Mouse (Mus musculus) adrenal gland, adult (tissue): ENCODE measurements at regions not wholly inside any gene's neighbourhood (a gene's known extent, or its start where the extent isn't known, plus 50 kb on each side); places are given as distances from the start of the nearest gene placed in this dataset.
A peak's percentile ranks its signal among the peaks of the same experiment; 100 is the strongest.

Source experiments
- DNase-seq, 2 experiments: peaks; one replicate each; pipeline ENCODE4 v3.0.0; 2022 to 2023; ENCODE audit warnings: low spot score in 1 of 2; ENCODE audit not compliant: inconsistent age in 2 of 2

DNA sequence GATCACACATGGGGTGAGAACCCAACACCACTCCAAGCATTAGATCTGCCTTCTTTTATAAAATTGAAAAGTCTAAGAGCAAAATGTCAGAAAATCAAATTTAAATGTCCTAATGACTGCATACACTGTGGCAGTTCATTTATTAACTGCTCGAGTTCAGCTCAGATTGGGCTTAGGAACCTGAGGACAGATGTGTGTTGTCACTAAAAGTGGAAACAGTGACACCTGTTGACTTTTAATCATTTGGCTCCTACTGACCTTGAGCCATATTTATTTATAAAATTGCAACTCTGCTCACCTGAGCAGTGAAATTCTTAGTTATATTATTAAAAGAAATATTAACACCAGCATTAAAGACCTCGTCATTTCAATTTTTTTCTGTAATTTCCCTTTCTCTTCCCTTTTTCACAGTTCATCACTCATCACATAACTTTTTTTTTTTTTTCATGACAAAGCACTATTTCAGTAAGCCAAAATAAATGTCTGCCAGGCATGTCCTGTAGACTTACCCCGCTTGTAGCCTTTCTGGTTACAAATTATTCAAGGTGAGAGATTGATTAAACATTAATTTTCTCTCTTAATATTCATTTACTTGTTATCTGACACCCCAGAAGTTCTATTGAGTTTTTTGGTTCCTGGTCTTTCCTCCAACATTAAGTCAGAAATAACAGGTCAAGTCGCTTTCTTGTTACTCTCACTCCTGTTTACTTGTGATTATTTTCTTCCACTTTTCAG, 274.2 kb upstream of the Tet2 start:
- DNase-seq = no peak

DNA sequence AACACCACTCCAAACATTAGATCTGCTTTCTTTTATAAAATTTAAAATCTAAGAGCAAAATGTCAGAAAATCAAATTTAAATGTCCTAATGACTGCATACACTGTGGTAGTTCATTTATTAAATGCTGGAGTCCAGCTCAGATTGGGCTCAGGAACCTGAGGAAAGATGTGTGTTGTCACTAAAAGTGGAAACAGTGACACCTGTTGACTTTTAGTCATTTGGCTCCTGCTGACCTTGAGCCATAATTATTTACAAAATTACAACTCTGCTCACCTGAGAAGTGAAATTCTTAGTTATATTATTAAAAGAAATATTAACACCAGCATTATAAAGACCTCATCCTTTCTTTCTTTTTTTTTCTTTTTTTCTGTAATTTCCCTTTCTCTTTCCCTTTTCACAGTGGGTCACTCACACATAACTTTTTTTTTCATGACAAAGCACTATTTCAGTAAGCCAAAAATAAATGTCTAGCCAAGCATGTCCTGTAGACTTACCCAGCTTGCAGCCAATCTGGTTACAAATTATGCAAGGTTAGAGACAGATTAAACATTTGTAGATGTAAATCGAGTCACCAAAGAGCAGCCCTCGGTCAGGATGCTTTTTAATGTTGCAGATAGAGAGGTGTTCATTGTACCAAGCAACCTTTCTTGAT, 288.9 kb upstream of the Tet2 start:
- DNase-seq = no peak

DNA sequence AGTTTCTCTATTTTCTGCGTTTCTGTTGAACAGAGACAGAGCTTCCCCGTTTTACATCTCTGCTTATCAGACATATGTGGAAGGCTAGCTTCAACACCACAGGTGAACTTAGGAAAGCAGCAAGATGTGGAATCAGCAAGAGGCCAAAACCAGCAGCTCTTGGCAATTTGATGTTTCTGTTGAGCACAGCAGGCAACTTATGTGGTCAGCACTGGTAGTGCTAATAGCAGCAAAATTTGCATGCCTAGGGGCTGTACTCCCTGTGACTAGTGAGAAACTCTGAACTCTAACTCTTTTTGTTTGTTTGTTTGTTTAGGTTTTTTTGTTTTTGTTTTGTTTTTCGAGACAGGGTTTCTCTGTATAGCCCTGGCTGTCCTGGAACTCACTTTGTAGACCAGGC, 289.5 kb upstream of the Tet2 start:
- DNase-seq = no peak

DNA sequence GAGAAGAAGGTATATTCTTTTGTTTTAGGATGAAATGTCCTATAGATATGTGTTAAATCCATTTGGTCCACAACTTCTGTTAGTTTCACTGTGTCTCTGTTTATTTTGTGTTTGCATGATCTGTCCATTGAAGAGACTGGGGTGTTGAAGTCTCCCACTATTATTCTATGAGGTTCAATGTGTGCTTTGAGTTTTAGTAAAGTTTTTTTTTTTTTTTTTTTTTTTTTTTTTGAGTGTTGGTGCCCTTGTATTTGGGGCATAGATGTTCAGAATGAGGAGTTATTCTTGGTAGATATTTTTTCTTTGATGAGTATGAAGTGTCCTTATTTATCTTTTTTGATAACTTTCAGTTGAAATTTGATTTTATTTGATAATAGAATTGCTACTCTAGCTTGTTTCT, 301.4 kb upstream of the Tet2 start:
- no peak for DNase-seq

DNA sequence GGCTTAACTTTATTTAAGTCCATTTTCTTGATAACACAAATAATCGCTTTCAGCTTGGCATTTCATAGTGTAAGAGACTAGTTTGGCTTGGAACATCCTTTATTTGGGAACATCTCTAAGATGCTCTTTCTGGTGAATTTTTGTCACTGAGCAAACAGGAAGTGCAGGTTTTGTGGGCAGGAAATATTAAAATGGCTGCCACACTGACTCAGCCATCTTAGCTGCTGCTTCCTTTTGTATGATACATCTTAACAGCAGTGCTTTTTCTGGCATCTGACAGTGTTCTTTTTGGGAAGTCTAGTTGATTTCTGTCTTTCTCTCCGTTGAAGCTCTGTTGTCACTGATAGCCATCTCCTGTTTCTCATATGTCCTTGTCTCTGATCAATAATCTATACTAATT, 329.4 kb upstream of the Tet2 start:
- peak in 1 of 2 experiments; percentile 11 for DNase-seq

DNA sequence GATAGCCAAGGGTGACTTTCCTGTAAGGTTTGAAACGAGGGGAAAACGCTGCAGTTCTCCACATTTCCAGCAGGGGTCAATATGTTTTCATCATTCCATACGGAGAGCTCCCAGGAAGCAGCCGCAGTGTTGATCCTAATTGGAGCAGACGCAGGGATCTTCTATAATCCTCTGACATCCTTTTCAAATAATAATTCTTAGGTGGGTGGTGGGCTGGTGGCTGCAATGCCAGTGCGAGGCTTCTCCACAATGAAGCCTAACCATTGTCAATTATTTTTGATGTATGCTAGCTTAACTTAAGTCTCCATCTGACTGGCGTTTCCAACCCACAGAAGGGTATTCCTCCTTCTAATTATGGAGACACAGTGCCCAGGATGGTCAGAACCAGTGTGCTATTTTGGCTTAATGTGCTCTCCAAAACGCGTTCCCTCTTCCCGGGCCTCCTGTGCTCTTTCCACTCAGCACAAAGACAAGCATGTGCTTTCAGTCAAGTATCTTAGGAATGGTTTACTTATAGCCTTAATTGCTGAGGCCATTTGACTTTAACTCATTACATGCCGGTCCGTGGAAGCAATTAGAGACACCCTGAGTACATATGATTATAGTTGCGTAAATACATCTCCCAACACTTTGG, 331.6 kb upstream of the Tet2 start:
- DNase-seq = peak; percentile 71 to 94

DNA sequence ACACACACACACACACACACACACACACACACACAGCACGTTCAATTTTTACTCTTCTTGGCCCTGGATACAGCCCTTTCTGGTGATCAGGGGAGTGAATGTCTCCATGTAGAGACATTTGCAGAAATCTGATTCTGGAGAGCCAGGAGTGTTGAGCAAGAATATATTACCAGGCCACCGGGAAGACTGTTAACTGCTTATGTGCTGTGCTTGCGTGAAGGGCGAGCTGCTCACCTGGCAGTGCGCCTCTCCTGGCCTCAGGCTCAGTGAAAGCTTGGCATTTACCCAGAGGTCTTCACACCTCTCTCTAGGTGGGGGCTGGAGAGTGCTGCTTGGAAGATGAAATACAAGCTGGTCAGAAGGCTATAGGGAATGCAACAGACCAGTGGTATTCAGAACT, 332.4 kb upstream of the Tet2 start:
- peak in 1 of 2 experiments; percentile 38 for DNase-seq

DNA sequence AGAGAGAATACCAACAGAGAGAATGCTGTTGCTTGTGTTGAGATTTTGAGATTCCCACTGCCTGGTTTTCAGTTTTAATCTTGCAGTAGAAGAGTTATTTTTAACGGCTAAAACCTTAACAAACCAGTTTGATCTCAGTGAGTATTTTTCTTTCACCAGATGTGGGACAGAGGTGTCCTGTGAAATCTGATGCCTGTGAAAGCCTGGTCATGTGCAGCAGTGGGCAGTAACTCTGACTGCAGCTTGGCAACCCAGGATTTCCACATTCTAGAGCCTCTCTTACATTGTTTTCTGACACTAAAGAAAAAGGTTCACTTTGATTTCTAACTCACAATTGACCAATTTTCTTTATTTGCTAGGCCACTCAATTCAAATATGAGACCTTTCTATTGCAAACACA, 335.7 kb upstream of the Tet2 start:
- DNase-seq = peak in 1 of 2 experiments; percentile 5

DNA sequence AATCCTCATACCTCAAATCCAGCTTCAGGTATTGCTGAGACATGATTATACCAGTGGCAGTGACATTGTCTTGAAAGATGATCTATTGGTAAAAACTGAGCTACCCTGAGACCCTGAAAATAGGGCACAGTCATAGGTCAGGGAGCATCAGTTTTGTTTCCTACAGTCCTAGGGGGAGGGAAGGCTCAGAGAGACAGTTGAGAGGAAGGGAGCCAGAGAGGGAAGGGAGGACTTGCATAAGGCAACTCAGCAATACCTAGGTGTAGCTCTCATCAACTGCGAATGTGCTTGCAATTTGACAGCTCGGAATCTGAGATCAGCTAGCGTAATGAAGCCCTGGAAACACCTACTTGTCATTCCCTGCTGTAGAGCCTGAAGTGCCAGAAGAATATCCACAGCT, 334.4 kb upstream of the Cxxc4 start:
- no peak for DNase-seq

DNA sequence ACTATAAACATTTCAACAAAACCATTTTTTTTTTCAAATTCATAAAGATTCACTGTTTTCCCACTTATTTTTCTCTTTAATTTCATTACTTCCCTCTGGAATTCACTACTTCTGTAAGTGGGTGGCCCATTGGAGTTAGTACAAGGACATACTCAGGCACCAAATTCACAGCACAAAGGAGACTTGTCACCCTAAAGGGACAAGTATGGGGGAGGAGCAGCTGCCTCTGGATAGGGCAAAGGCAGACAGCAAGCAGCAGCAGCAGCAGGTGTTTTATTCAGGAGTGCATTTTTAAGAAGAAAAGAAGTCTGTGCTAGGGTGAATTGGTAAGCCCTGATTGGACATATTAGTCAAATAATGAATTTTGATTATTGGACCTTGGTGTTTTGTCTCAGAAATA, 314.1 kb upstream of the Cxxc4 start:
- no peak for DNase-seq

DNA sequence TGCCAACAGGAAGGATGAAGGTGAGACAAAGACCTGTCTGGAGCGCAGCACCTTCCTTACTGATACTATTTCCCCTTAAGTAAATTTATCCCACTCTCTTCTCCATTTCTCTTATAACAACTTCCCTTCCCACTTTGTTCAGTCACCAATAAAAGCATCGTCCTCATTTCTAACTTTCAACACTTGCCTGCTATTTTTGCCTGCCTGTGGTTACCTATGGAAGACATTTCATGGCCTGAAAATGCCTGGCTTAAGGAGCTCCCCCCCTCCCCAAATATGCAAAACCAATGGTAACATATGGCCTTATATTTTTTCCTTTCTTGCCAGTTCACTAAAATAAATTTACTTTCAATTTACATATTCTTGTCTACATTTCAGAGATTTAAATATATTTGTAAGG, 271.0 kb upstream of the Cxxc4 start:
- DNase-seq = no peak

DNA sequence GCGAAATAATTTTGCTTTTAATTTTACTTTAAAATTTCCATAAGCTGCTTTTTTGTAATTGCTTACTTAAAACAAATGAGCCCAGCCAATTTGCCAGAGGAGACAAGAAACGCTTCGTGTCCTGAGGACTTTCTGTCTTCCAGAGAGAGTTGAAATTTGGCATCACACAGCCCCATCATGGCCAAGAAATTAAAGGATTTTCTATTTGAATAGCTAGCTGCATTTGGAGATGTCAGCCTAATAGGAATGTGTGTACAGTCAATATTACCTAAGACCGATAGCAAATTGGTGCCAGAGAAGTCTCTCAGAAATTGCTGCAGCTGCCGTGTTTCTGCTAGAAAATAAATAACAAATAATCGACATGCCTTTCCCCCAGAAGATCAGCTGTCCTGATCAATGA, 268.1 kb upstream of the Cxxc4 start:
- no peak for DNase-seq

DNA sequence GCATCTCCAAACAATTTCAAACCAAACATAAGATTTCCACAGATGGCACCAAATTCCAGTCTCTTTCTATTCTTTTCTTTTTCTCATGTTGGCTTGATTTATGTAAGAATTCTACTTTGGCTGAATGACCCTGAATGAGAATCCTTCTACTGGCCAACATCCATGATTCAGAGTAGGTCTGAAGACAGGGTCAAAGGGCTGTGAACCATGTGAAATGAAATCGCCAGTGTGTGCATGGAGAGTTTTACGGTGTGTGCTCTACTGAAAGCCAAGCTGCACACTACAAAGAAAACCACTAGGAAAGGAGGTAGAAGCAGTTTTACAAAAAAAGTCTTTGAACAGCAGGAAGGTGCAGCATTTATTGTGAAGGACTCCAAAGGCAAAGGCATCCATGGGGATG, 263.5 kb upstream of the Cxxc4 start:
- DNase-seq = peak; percentile 10 to 62

DNA sequence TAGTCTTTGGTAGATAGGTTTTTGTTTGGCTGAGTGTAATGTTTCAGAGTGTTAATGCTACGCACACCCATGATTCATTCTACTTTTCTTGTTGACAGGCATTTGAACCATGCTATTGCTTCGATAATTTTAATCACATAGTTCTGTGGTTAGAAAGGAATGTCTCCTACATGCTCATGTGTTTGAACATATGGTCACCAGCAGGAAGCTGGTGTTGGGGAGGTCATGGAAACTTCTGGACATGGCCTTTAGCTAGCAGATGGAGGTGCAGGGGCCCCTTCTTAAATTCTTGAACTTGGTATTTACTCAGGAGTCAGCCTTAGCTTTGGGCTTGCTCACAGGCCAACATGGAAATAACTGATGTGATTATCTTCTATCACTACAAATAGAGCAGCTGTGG, 248.6 kb upstream of the Cxxc4 start:
- no peak for DNase-seq

DNA sequence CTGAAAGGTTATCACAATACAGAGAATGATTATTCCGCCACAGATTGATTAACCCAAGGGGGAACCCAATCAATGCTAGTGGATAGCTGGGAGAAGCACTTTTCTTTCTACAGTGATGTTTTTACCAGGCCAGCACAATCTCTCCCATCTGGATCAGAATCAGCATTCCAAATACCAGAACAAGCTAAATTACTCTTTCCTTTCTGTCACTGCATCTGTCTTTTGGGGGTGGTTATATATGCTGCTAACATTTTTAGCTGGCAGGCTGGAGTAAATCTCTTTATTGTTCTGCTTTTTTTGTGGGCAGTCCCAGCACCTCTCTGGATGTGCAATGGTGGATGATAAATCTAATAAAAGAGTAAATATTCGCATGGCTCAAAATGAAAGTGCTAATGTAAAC, 242.3 kb upstream of the Cxxc4 start:
- no peak for DNase-seq

DNA sequence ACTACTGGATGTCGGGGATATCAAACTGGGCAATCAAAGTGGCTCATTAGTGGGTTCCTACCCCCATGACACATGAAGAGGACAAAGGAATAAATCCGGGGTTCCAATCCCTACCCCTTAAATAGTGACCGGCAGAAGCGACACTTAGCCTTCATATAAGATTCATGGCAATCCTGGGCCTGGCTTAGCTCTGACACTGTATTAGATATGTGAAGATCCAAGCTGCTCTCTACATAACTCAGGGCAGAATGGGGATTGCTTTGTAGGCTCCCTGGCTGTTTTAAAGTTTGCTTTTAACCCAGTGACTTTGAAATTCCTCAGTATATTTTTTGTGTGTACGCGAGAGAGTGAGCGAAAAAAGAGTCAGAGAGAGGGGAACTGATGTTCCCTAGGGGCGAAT, 236.3 kb upstream of the Cxxc4 start:
- DNase-seq = no peak

DNA sequence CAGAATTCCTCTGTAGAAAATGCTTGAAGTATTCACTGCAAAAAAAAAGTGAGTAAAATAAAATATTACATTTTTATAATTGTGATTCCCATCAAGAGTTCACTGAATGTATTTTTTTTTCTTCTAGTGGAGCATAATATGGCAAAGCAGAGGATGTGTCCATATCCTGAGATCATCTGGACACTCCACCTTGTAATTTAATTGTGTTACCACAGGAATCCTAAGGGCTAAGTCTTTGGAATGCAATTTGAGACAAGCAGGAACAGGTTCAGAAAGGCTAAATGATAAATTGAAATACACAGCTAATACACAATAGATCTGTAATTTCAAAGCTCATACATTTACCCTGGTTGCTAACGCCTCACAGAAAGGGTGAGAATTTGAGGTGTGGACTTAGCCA, 235.7 kb upstream of the Cxxc4 start:
- DNase-seq = no peak

DNA sequence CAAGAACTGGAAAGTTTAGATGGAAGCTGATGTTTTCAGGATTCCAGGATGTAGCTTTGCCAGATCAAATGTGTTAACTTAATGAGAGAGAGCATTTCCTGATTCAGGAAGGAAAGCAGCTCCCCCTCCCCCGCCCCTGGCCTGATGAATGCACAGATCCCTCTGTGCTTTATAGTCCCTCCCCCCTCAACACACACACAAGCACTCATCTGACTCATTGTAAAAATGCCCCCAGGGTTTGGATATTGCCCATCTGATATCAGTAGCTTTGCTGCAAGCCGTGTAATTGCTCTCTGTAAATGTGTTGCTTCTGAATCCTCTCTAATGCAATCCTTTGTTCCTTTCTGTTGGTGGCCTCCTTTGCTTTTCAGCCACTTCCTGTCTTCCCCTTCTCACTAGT, 221.5 kb upstream of the Cxxc4 start:
- DNase-seq = no peak

DNA sequence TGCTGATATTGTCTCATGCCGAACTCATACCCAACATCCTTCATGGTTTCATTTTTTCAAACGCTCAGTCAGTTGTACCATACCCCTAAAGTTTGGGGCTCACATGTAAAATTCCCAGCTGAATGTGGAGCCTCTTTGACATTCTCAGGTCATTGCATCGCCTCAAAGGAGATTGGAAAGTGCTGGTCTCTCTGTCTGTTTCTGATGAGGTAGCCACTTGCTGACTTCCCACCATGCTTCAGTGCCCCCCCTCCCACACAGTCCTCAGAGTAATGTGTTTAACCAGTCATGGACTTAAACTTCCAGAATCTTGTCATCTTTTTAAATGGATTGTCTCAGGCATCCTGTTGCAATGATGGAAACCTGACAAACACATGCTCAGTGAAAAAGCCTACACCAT, 220.9 kb upstream of the Cxxc4 start:
- DNase-seq = no peak

DNA sequence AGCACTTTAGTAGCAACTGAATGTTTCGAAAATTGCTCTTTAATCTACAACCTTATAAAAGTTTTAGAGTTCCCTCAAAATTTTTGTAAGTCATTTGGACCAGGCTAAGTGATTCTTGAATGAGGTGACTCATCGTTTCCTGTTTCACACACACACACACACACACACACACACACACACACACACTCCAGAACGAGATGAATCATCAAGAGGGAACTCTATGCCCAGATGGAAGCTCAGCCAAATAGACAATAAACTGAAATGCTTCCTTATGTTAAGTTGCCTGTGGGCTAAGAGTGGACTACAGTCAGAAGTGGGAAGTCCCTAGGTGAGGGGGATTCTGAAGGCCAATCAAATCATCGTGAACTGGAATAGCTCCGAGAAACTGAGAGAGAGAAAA, 202.4 kb upstream of the Cxxc4 start:
- peak; percentile 50 to 81 for DNase-seq

DNA sequence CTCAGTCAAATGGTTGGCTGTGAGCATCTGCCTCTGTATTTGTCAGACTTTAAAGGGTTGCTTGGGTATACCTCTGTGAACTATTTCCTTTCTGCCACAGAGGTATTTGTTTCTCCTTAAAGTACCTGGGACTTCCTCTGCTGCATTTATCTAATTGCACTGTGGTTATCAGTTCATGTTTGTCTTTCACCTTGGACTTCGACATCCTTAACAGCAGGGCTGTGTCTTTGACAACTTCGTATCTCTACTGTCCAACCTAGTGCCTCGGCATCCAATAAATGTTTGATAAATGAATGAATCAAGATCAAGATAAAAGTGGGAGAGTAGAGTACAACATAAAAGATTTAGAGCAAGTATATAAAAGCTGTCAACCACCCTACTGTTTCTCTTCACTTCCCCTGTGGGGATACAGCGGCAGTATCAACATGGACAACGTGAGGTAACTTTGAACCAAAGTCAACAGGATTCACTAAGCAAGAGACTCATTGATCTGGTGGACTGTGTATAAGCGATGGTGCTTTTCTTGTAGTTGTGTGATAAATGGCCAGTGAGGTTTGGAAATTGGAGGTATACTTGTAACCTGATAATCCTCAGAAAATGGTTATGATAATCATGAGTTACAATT, 199.9 kb upstream of the Cxxc4 start:
- DNase-seq = no peak

DNA sequence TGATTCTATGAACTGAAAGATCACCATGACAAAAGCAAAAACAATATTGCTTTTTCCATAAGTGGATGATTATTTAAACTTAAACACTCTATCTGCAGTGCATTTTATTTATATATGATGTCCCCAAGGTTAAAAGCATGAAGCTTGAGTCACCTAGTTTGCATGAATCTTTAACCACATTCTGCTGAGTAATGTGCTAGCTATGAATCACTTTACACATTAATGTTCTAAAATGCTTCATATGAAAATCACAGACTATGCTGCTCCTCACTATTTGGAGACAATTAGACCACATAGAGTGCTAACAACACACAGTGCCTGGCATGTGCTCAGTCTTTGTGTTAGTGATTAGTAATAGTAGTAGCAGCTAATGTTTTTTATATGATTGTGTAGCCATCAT, 185.6 kb upstream of the Cxxc4 start:
- DNase-seq = no peak
